Mouse (Mus musculus) heart, embryonic 15.5 days (tissue): ENCODE measurements at regions not wholly inside any gene's neighbourhood (a gene's known extent, or its start where the extent isn't known, plus 50 kb on each side); places are given as distances from the start of the nearest gene placed in this dataset.

Experiments used
- ATAC-seq: fragments of 200-750 bp; cut with Nextera tagmentation; replicated peaks from 2 replicates; pipeline ENCODE4 v1.8.0; 2017; ENCODE audit warnings: low read depth, moderate TSS enrichment; ENCODE audit not compliant: insufficient number of reproducible peaks, insufficient read depth, low FRiP score
- H3K27ac ChIP-seq: fragments of 300-500 bp; sonication (generic); 2 replicates; pipeline ENCODE4 v1.5.1; 2015; ENCODE audit warnings: mild to moderate bottlenecking, inconsistent platforms
- H3K27me3 ChIP-seq: fragments of 300-500 bp; sonication (generic); 2 replicates; pipeline ENCODE4 v1.6.1; 2015; ENCODE audit warnings: inconsistent platforms
- H3K36me3 ChIP-seq: fragments of 300-500 bp; sonication (generic); 2 replicates; pipeline ENCODE4 v1.6.1; 2015; ENCODE audit warnings: mild to moderate bottlenecking, inconsistent platforms
- H3K4me1 ChIP-seq: fragments of 300-500 bp; sonication (generic); replicated peaks from 2 replicates; pipeline ENCODE4 v1.6.1; 2015; ENCODE audit warnings: inconsistent platforms
- H3K4me2 ChIP-seq: fragments of 300-500 bp; sonication (generic); 2 replicates; pipeline ENCODE4 v1.6.1; 2015; ENCODE audit warnings: inconsistent platforms, mild to moderate bottlenecking, moderate library complexity
- H3K4me3 ChIP-seq: fragments of 300-500 bp; sonication (generic); 2 replicates; pipeline ENCODE4 v1.5.1; 2015; ENCODE audit warnings: mild to moderate bottlenecking, inconsistent platforms
- H3K9ac ChIP-seq: fragments of 300-500 bp; sonication (generic); 2 replicates; pipeline ENCODE4 v1.6.1; 2015; ENCODE audit warnings: mild to moderate bottlenecking, inconsistent platforms
- H3K9me3 ChIP-seq: fragments of 300-500 bp; sonication (generic); replicated peaks from 2 replicates; pipeline ENCODE4 v1.6.1; 2016; ENCODE audit warnings: inconsistent platforms
- WGBS: fragments of 180-500 bp; shearing (Covaris S2); methylation state at CpG from one replicate; pipeline ENCODE4 v1.1.7; 2015; ENCODE audit warnings: mixed read lengths; 5-methylcytosine and 5-hydroxymethylcytosine counted together

GRCm38 (mm10) chr4:8372069-8372468 lies 133.2 kb upstream of the Car8 start:
- no peaks in the 10 kb centered on the region for H3K9me3 ChIP-seq
- no peak overlapping the region for H3K9ac ChIP-seq
- H3K4me1 ChIP-seq: 0 out of 2 replicates have a peak, but pooled peaks cover 10% of the 10 kb centered on the region
- no peaks in the 10 kb centered on the region for H3K36me3 ChIP-seq
- no peak for ATAC-seq
- no peak overlapping the region for H3K27ac ChIP-seq
- WGBS: 56% methylated on average over 3 of the region's 3 CpGs
- H3K4me3 ChIP-seq: no peak overlapping the region
- H3K27me3 ChIP-seq: no peaks in the 10 kb centered on the region
- H3K4me2 ChIP-seq: no peak overlapping the region

GRCm38 (mm10) chr4:8370786-8371185 lies 131.9 kb upstream of the Car8 start:
- Histone ChIP-seq H3K4me2 (no peak overlapping the region), H3K9ac (no peak overlapping the region), H3K27ac (no peak overlapping the region), H3K27me3 (no peaks in the 10 kb centered on the region), H3K36me3 (no peaks in the 10 kb centered on the region), H3K9me3 (no peaks in the 10 kb centered on the region), H3K4me3 (no peak overlapping the region), H3K4me1 (0 out of 2 replicates have a peak, but pooled peaks cover 7% of the 10 kb centered on the region)
- ATAC-seq: no peak
- 54% methylated on average over 9 of the region's 9 CpGs for WGBS

DNA sequence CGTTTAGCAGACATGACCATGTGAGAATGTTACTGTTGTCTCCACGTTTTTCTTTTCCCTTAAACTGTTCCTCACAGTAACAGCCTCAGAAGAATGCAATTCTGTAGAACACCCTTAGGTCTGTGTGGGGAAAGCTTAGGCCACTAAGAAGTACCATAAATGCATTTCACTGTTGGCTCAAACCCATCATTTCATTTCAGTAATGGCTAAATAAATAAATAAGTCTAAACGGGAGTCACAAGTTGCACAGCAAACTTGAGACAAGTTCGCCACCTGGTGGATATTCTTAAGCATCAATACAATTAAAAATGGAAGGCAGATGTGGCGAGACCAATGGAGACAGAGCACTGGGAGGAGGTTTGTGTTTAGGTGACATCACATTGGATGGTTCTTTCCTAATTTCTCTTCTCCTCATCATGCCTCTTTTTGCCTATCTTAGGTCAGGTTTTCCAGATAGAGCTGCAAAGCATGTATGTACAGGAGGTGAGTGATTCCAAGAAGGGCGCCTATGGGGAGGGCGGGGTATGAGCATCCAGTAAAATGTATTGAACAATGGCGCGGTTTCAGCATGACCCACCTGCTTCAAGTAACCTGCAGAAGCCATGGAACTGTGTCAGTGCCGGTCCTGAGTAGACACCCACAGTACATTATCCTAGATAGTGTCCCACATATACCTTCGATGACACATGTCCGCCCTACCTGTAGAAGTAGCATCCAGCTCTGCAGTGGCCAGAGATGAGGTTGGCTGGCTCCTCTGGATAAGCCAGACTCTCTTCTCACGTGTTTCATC lies 128.8 kb upstream of the Car8 start:
- Histone ChIP-seq H3K27ac (no peak overlapping the region), H3K4me3 (no peak overlapping the region), H3K4me2 (no peak overlapping the region), H3K9me3 (no peaks in the 10 kb centered on the region), H3K9ac (no peak overlapping the region), H3K36me3 (no peaks in the 10 kb centered on the region), H3K27me3 (no peaks in the 10 kb centered on the region), H3K4me1 (no peaks in the 10 kb centered on the region)
- WGBS: 56% methylated on average over 13 of the region's 13 CpGs
- no peak for ATAC-seq

- H3K4me1 ChIP-seq: no peaks in the 10 kb centered on the region
- H3K4me3 ChIP-seq: no peak overlapping the region
- ATAC-seq: no peak
- no peaks in the 10 kb centered on the region for H3K36me3 ChIP-seq
- no peaks in the 10 kb centered on the region for H3K27me3 ChIP-seq
- 82% methylated on average over 4 of the region's 4 CpGs for WGBS
- no peak overlapping the region for H3K4me2 ChIP-seq
- no peak overlapping the region for H3K27ac ChIP-seq
- H3K9ac ChIP-seq: no peak overlapping the region
- H3K9me3 ChIP-seq: no peaks in the 10 kb centered on the region
Measured at GRCm38 (mm10) chr4:8366978-8367377, 128.1 kb upstream of the Car8 start.

- Histone ChIP-seq H3K9me3 (no peaks in the 10 kb centered on the region), H3K9ac (no peak overlapping the region), H3K27ac (no peak overlapping the region), H3K4me3 (no peak overlapping the region), H3K4me1 (no peaks in the 10 kb centered on the region), H3K36me3 (no peaks in the 10 kb centered on the region), H3K4me2 (no peak overlapping the region), H3K27me3 (no peaks in the 10 kb centered on the region)
- ATAC-seq: no peak
- 61% methylated on average over 4 of the region's 4 CpGs for whole genome bisulfite sequencing
Measured at GRCm38 (mm10) chr4:8362409-8362808, 123.6 kb upstream of the Car8 start.

DNA sequence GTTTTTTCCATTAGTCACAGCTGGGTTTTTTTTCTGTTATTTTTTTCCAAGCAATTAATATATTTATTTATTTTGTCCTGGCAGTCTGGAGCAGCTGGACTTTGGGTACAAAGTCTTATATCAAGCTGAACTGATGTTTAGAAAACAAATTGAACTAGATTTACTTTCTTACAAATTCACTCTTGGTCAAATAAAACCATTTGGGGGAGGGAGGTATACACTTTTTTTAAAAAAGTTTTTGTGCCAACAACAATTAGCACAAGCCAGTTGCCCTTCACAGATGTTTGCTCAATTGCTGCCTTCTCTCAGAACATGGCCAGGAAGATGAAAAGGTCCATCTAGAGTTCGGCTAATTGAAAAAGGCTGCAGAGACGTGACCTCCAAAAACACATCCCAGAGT lies 123.1 kb upstream of the Car8 start:
- no peak overlapping the region for H3K9ac ChIP-seq
- no peaks in the 10 kb centered on the region for H3K4me1 ChIP-seq
- no peak overlapping the region for H3K4me2 ChIP-seq
- no peaks in the 10 kb centered on the region for H3K27me3 ChIP-seq
- no peak for ATAC-seq
- H3K27ac ChIP-seq: no peak overlapping the region
- no peaks in the 10 kb centered on the region for H3K9me3 ChIP-seq
- 66% methylated on average over 2 of the region's 2 CpGs for WGBS
- no peaks in the 10 kb centered on the region for H3K36me3 ChIP-seq
- no peak overlapping the region for H3K4me3 ChIP-seq

- no peaks in the 10 kb centered on the region for H3K4me1 ChIP-seq
- ATAC-seq: no peak
Measured at GRCm38 (mm10) chr4:8361305-8361704, 122.5 kb upstream of the Car8 start.

GRCm38 (mm10) chr4:8357443-8357842 lies 118.6 kb upstream of the Car8 start:
- Histone ChIP-seq H3K36me3 (no peaks in the 10 kb centered on the region), H3K27ac (no peak overlapping the region), H3K4me2 (no peak overlapping the region), H3K9ac (no peak overlapping the region), H3K4me3 (no peak overlapping the region), H3K9me3 (no peaks in the 10 kb centered on the region), H3K4me1 (no peaks in the 10 kb centered on the region), H3K27me3 (no peaks in the 10 kb centered on the region)
- WGBS: 86% methylated on average over 1 of the region's 1 CpGs
- no peak for ATAC-seq

More at GRCm38 (mm10) chr4:8361305-8361704, 122.5 kb upstream of the Car8 start:
- H3K9ac ChIP-seq: no peak overlapping the region
- no peaks in the 10 kb centered on the region for H3K36me3 ChIP-seq
- no peaks in the 10 kb centered on the region for H3K9me3 ChIP-seq
- H3K4me2 ChIP-seq: no peak overlapping the region
- no peaks in the 10 kb centered on the region for H3K27me3 ChIP-seq
- no peak overlapping the region for H3K4me3 ChIP-seq
- H3K27ac ChIP-seq: no peak overlapping the region

DNA sequence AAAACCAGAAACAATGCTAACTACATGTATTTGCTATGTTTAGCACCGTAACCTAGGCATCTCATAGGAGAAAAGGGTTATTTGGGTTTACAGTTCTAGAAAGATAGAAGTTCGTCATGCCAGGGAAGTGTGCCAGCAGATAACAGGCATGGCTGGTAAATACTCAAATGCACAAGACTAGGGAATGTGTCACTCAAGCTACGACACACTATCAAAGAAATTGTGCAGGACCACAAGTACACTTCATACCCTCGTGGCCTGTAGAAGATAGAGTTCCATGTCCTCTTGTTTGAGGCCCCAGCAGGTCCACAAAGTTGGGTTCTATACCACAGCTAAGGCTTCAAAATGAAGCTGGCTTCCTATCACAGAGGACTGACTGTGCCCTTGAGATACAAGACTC lies 103.1 kb upstream of the Car8 start:
- Histone ChIP-seq H3K36me3 (no peaks in the 10 kb centered on the region), H3K27me3 (no peaks in the 10 kb centered on the region), H3K9me3 (no peaks in the 10 kb centered on the region), H3K4me2 (no peak overlapping the region), H3K4me1 (peaks cover 6% of the 10 kb centered on the region; the same call in 1 of the 2 replicates), H3K27ac (no peak overlapping the region), H3K4me3 (no peak overlapping the region), H3K9ac (no peak overlapping the region)
- no peak for ATAC-seq
- WGBS: 46% methylated on average over 4 of the region's 4 CpGs

GRCm38 (mm10) chr4:8309241-8309987 lies 70.6 kb upstream of the Car8 start:
- H3K4me2 ChIP-seq: no peak overlapping the region
- no peaks in the 10 kb centered on the region for H3K9me3 ChIP-seq
- H3K27me3 ChIP-seq: no peaks in the 10 kb centered on the region
- 80% methylated on average over 10 of the region's 10 CpGs for WGBS
- no peak overlapping the region for H3K27ac ChIP-seq
- H3K9ac ChIP-seq: no peak overlapping the region
- H3K4me1 ChIP-seq: no peaks in the 10 kb centered on the region
- no peak for ATAC-seq
- no peaks in the 10 kb centered on the region for H3K36me3 ChIP-seq
- no peak overlapping the region for H3K4me3 ChIP-seq

DNA sequence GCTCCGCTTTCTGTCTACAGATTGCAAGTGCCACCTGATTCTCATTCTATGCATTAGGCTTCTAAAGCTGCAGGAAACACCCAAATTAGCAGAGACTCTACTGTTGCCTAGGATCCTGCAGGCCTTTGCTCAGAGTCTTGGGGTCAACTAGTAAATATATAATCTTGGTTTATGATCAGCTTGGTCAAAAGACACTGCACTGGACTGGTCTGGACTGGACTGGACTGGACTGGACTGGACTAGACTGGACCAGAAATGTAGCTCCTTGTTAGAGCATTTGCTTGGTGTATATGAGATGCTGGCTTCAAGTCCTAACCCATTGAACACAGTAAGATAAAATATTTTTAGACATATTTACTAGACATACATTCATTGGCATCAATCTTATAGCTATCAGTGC lies 53.7 kb upstream of the Car8 start:
- H3K4me1 ChIP-seq: no peaks in the 10 kb centered on the region
- H3K9ac ChIP-seq: no peak overlapping the region
- no peak overlapping the region for H3K27ac ChIP-seq
- H3K4me2 ChIP-seq: no peak overlapping the region
- H3K4me3 ChIP-seq: no peak overlapping the region
- no peaks in the 10 kb centered on the region for H3K9me3 ChIP-seq
- no peak for ATAC-seq
- H3K36me3 ChIP-seq: no peaks in the 10 kb centered on the region
- no peaks in the 10 kb centered on the region for H3K27me3 ChIP-seq
- 78% methylated on average over 1 of the region's 1 CpGs for WGBS
